Mouse (Mus musculus) liver, embryonic 14.5 days (tissue): ENCODE results near the gene Osbpl10. TPM values are rescaled to one million over a fixed set of nuclear protein-coding genes. Genes with fewer than 3 reads are reported as not detected.
A peak's percentile ranks its signal among the peaks of the same experiment; 100 is the strongest.
"Not testable (repeated sequence)": the region's sequence is repeated elsewhere in the genome, so short reads cannot be mapped to it uniquely, and the experiment has no call there.

Source experiments
- ATAC-seq: fragments of 200-750 bp; cut with Nextera tagmentation; 2 replicates; pipeline ENCODE4 v1.8.0; 2017; ENCODE audit warnings: moderate number of reproducible peaks, mild to moderate bottlenecking, moderate library complexity; ENCODE audit not compliant: insufficient read depth
- DNase-seq, 3 experiments: peaks; one replicate each; pipeline ENCODE4 v3.0.0-alpha.2; 2012 to 2013; ENCODE audit warnings: low read depth in 3 of 3, low spot score in 3 of 3
- H3K27ac ChIP-seq: fragments of 300-500 bp; sonication (generic); 2 replicates; pipeline ENCODE4 v1.5.1; 2014; ENCODE audit warnings: moderate library complexity, mild to moderate bottlenecking, control low read depth, inconsistent platforms
- H3K27me3 ChIP-seq: fragments of 300-500 bp; sonication (generic); 2 replicates; pipeline ENCODE4 v1.6.1; 2014; ENCODE audit warnings: mild to moderate bottlenecking, low read length, moderate library complexity; ENCODE audit not compliant: control insufficient read depth, insufficient read depth
- H3K36me3 ChIP-seq: fragments of 300-500 bp; sonication (generic); replicated peaks from 2 replicates; pipeline ENCODE4 v1.6.1; 2014; ENCODE audit warnings: low read depth; ENCODE audit not compliant: control insufficient read depth, insufficient read depth
- H3K4me1 ChIP-seq, 2 experiments: fragments of 200-500 bp in 1 of 2; fragments of 300-500 bp in 1 of 2; sonication (generic) in 1 of 2; replicated peaks; 2 replicates each; pipeline ENCODE4 v1.6.1; 2012 to 2014; ENCODE audit warnings: antibody characterized with exemption in 1 of 2, inconsistent platforms in 1 of 2, low read length in 1 of 2; ENCODE audit not compliant: control insufficient read depth in 2 of 2, insufficient read depth in 2 of 2
- H3K4me2 ChIP-seq: fragments of 300-500 bp; sonication (generic); 2 replicates; pipeline ENCODE4 v1.6.1; 2014; ENCODE audit warnings: low read depth, mild to moderate bottlenecking, control low read depth, moderate library complexity
- H3K4me3 ChIP-seq, 2 experiments: fragments of 200-500 bp in 1 of 2; fragments of 300-500 bp in 1 of 2; sonication (generic) in 1 of 2; 2 replicates each; pipeline ENCODE4 v1.5.1; 2012 to 2014; ENCODE audit warnings: low read depth in 2 of 2, low read length in 2 of 2, mild to moderate bottlenecking in 2 of 2, control low read depth in 1 of 2, inconsistent platforms in 1 of 2, moderate library complexity in 1 of 2; ENCODE audit not compliant: insufficient read depth in 1 of 2
- H3K9ac ChIP-seq: fragments of 300-500 bp; sonication (generic); replicated peaks from 2 replicates; pipeline ENCODE4 v1.6.1; 2014; ENCODE audit warnings: mild to moderate bottlenecking, control low read depth, moderate library complexity
- H3K9me3 ChIP-seq: fragments of 300-500 bp; sonication (generic); 2 replicates; pipeline ENCODE4 v1.6.1; 2016; ENCODE audit warnings: low read length, mixed read lengths; ENCODE audit not compliant: control insufficient read depth
- CTCF ChIP-seq: IDR thresholded peaks from 2 replicates; pipeline ENCODE4 v1.5.1; 2016; ENCODE audit warnings: antibody characterized with exemption, low read depth, control low read depth
- EP300 ChIP-seq: IDR thresholded peaks from 2 replicates; pipeline ENCODE4 v1.6.1; 2016; ENCODE audit warnings: antibody characterized with exemption, low read depth
- WGBS: fragments of 180-500 bp; shearing (Covaris S2); extraction: QIAGEN DNeasy Blood & Tissue Kit; methylation state at CpG from one replicate; pipeline ENCODE4 v1.1.7; 2014; ENCODE audit not compliant: insufficient replicate concordance; 5-methylcytosine and 5-hydroxymethylcytosine counted together
- polyA plus RNA-seq, 2 experiments: library from polyadenylated mRNA; depleted of rRNA in 1 of 2; stranded (reverse) in 1 of 2; unstranded in 1 of 2; fragments of >200 nt; fragmentation: Nextera tagmentation in 1 of 2; extraction: Ambion mirVana in 1 of 2; gene quantifications; 2 replicates each; pipeline versions ENCODE4 v1.2.1 to v1.2.3; 2012 to 2014

Osbpl10 gene
- polyA plus RNA-seq, 2 experiments, result 0.08 to 0.29 TPM

DNA sequence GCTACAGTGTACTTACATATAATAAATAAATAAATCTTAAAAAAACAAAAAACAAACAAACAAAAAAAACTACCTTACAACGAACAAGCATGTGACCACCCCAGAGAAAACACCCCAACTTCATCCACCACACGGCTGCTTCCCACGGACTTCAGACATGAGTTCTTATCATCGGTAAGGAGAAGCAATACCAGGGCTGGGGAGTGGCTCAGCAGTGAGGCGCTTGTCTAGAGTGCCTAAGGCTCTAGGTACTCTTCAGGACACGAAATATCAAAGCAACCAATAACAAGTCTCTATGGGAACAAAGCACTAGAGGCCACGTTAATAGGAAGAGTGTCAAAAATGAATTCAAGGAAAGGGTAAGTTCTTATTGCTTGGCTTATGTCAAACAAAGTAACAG lies 282.1 kb downstream of the Osbpl10 start:
- peak in 1 of 3 experiments; percentile 19 for DNase-seq
- Histone ChIP-seq H3K9ac (no peak overlapping the region), H3K4me1 (peaks cover 3 to 8% of the 10 kb centered on the region in 2 experiments; a peak in 3 of 4 replicates), H3K4me3 (no peak overlapping the region), H3K9me3 (no peaks in the 10 kb centered on the region), H3K27ac (no peak overlapping the region), H3K27me3 (no peaks in the 10 kb centered on the region), H3K36me3 (peaks cover 21% of the 10 kb centered on the region), H3K4me2 (no peak overlapping the region)
- ATAC-seq, result peak; percentile 70
- WGBS, result 29% methylated on average over 7 of the region's 7 CpGs
- TF ChIP-seq CTCF, result no peak
- TF ChIP-seq EP300, result no peak

DNA sequence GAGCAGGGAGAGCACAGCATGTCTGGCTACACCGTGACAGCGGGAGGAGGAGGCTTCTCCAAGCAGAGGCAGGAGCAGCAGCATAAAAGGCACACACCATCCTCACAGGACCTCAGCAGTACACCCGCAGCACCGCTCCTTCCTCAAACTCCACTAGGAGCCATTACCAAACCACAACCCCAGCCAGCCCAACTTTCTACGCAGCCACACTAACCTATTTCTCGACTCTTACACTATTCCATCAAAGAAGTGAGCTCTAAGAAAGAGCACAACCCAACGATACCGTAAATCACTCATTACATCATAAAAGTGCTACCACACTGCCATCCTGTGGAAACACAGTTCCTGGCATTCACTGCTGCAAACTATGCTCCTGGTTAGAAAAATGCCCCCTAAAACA lies 283.1 kb downstream of the Osbpl10 start:
- no peak for DNase-seq
- no peak overlapping the region for H3K9ac ChIP-seq
- H3K36me3 ChIP-seq, result peaks cover 21% of the 10 kb centered on the region
- H3K27me3 ChIP-seq, result no peaks in the 10 kb centered on the region
- no peak overlapping the region for H3K4me2 ChIP-seq
- H3K4me3 ChIP-seq, result no peak overlapping the region
- H3K27ac ChIP-seq, result no peak overlapping the region
- 72% methylated on average over 8 of the region's 8 CpGs for WGBS
- no peak for ATAC-seq
- TF ChIP-seq CTCF (peak; percentile 34; the same call in 1 of the 2 replicates), EP300 (no peak)
- H3K4me1 ChIP-seq, result peaks cover 3 to 8% of the 10 kb centered on the region in 2 experiments; a peak in 3 of 4 replicates
- no peaks in the 10 kb centered on the region for H3K9me3 ChIP-seq

DNA sequence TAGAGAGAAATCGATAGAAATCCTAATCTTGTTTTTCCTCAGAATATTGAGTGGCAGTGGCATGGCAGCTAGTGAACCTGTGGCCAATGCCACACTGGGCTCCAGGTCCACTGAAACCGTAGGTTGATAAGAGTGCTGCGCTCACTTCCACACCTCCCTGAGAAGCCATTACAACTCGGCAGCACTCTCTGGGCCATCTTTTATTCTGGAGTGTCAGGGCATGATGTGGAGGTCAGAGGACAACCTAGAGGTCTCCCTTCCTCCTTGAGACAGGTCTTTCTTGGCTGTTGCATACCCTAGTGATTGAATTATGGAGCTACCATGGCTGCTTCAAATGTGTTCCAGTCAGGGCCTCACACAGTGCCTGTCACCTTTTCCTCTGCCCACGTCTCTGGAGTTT lies 283.5 kb downstream of the Osbpl10 start:
- Histone ChIP-seq H3K4me2 (no peak overlapping the region), H3K4me1 (peaks cover 3 to 8% of the 10 kb centered on the region in 2 experiments; a peak in 3 of 4 replicates), H3K27me3 (no peaks in the 10 kb centered on the region), H3K27ac (no peak overlapping the region), H3K4me3 (no peak overlapping the region), H3K36me3 (peaks cover 16% of the 10 kb centered on the region), H3K9me3 (no peaks in the 10 kb centered on the region), H3K9ac (no peak overlapping the region)
- WGBS, result 67% methylated on average over 5 of the region's 5 CpGs
- no peak for TF ChIP-seq EP300
- TF ChIP-seq CTCF, result no peak
- DNase-seq (no peak), ATAC-seq (no peak)

DNA sequence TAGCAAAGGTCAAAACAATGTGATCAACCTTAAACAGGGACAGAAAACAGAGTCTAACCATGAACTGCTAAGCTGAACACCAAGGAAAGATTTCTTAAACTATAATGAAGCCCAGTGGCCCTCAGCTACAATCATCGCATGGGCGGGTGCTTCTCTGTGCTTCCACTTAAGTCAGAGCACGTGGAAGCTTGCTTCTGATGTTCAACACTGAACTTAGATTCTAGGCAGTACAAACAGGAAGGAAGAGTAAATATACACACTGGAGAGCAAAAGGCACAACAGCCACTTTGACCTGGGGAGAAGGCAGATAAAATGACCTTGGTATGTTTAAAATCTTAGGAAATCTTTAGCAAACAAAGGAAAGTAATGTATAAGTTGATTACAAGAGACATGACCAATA lies 293.2 kb downstream of the Osbpl10 start:
- Histone ChIP-seq H3K27ac (no peak overlapping the region), H3K36me3 (peaks cover 22% of the 10 kb centered on the region), H3K9ac (no peak overlapping the region), H3K4me1 (peaks cover 0 to 1% of the 10 kb centered on the region in 2 experiments; a peak in 1 of 4 replicates), H3K27me3 (no peaks in the 10 kb centered on the region), H3K4me3 (no peak overlapping the region), H3K4me2 (no peak overlapping the region), H3K9me3 (no peaks in the 10 kb centered on the region)
- WGBS, result 66% methylated on average over 3 of the region's 3 CpGs
- TF ChIP-seq CTCF (no peak), EP300 (no peak)
- DNase-seq (no peak), ATAC-seq (no peak)

DNA sequence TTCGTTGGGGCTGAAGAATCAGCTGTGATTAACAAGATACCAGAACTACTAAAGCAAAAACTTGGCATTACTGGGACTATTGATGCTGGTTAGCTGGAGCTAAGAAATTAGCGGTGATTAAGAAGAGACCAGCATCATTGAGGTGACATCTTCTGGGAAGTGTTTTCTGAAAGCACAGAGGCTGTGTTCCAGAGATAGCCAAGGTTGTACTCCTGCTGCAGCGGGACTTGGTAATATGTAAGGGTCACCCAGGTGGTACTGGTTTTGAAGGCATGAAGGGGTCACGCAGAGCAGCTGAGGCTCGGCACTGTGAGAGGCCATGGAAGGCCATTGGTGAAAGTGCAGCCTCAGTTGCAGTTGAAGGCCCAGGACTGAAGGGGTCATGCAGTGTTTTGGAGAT lies 294.1 kb downstream of the Osbpl10 start:
- H3K27ac ChIP-seq, H3K4me3 ChIP-seq, H3K27me3 ChIP-seq, ATAC-seq, H3K9me3 ChIP-seq, H3K9ac ChIP-seq, DNase-seq, H3K4me1 ChIP-seq, H3K4me2 ChIP-seq: not testable (repeated sequence)
- 82% methylated on average over 2 of the region's 5 CpGs for WGBS
- peaks cover 25% of the 10 kb centered on the region for H3K36me3 ChIP-seq
